Mouse (Mus musculus): ENCODE measurements around the gene Serbp1.

DNA sequence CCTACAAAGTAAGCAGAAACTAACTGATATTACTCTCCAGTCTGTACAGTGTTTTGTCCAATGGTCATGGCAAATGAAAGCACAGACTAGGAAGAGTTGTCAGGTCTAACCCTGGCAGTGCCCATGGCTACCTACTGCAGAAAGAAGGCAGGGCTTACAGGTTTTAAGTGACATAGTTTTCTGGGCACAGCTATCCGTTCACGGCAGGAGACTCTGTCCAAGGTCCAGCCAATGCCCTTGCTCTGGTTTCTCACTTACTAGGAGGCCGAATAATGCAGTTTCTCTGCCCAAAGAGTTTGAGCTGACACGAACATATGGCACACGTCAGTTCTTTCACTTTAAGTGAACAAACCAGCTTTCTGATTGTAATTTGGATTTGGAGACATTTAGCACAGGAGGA lies 79.1 kb downstream of the Serbp1 start:
- TF ChIP-seq CTCF (IDR thresholded peaks at IDR 0.05; ENCODE audit: low read depth), result no peak
- no peak for TF ChIP-seq EP300 (IDR thresholded peaks at IDR 0.05; ENCODE audit: low read depth)
